Mouse (Mus musculus) colon, adult 2 months (tissue): ENCODE results near the gene Mtmr11. TPM values are rescaled to one million over a fixed set of nuclear protein-coding genes. Genes with fewer than 3 reads are reported as not detected.

Experiments used
- polyA plus RNA-seq: library from polyadenylated mRNA; depleted of rRNA; stranded (reverse); fragments of >200 nt; gene quantifications from 2 replicates; pipeline ENCODE4 v1.2.3, GENCODE M21; 2012; rRNA removed

The Mtmr11 gene
- 38.7 and 44.7 TPM in 2 replicates for polyA plus RNA-seq

DNA sequence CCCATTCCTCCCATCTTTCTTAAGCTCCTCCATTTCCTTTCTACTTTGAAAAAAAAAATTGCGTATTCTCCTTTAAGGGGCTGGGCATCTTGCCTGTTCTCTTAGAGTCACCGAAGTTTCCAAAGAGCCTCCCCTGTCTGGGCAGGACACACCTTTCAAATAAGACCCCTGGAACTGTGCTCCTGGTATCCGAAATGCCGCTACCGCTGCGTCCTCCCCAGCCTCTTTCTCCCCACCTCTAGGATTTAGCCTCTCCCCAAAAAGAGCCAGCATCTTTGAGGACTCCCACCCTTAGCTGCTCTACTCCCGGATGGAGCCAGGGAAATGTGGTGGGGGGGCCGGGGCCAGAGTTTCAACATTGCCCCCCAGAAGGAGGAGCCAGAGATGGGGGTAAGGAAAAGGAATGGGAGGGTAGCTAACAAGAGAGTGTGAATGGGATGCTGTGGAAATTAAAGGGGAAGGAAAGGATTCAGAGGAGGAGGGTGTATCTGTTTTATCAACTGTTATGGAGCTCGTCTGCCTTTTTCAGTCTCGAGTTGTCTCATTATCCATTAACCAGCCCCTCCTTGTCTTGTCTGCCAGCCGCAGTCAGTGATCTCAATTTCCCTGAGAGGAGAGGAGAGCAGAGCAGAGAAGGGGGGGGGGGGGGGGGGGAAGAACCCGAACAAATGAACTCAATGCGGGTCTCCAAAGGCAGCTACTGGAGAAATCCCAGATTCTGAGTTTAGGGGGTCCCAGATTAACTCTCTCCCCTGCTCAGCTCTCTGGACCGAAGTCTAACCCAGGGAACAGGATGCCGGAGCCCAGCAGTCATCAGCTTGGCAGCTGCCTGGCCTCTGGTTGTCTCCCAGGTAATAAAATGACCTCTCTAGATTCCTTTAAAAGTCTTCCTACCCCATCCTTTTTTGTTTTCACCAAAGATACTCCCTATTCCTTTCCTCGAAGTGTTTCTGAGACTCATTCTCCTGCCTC lies at the start of gene Mtmr11:
TSS of gene Mtmr11 (plus strand) at position 136 of the 972 bp plus-strand sequence.

DNA sequence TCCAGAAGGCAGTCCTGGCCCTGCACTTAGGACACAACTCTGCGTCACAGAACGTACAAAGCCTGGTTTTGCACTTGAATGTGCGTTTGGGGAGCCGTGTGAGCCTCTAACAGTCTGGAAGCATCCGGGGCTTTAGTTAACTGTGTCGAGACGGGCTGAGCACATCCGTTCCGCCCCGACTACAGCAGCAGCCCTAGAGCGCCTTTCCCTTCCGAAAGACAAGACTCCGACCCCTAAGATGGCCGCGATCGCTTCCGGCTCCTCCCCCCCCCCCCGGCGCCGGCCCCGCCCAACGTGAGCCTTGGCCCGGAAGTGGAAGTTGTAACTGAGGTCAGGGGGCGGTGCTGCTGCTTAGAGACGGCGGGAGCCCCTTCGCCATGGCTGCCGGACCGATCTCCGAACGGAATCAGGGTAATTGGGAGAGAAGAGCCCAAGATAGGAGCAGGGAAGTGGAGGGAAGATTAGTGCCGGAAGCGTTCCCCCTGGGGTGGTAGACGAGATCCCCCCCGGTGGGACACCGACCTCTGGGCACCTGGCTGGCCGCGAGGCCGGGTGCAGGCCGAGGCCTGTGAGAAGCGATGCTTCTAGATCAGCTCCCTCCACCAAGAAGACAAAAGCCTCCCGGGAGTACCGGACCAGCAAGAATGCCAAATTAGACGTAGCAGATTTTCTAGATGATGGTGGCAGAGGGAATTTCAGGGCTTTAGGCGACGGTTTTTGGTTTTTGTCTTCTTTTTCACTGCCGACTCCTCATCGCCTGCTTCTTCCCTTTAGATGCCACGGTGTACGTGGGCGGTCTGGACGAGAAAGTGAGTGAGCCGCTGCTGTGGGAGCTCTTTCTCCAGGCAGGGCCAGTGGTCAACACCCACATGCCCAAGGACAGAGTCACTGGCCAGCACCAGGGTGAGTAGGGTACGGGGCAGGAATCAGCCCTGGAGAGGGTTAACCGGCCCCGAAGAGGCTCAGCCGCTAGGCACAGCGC lies 10.7 kb downstream of the Mtmr11 start, which contains the start of gene Sf3b4:
TSS of gene Sf3b4 (plus strand) at position 136 of the 982 bp plus-strand sequence.

DNA sequence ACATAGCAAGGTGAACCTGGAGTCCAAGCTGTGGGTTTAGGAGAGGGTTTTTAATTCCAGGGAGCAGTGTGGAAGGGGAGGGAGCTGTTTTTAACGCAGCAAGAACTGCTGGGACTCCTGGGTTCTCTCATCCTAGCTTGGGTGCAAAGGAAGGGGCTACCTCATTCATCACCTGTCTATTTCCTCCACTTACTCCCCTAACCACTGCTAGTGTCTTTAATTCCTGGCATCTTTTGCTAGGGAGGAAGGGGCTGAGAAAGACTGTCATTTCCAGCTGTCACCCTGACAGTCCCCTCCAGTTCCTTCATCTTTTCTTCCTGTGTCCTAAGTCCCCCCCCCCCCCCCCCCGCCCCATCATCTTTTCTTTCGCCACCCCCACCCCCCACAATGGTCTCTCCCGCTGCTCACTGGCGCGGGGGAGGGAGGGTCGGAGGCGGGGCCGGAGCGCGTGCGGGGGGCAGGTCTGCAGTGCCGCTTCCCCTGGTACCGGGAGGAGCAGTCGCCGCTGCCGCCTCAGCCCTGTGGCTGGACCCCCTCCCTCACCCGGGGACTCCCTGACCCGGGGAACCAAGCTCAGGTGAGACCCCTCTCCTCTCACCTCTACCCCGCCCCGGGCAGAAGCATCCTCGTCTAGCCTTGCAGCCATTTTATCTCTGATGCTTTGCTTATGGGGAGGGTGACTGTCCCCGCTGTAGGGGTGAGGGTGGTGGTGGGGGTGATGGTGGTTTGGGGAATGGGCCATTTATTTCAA lies 19.1 kb downstream of the Mtmr11 start, which contains the start of gene Sv2a:
TSS of gene Sv2a (plus strand) at position 425 of the 751 bp plus-strand sequence.

DNA sequence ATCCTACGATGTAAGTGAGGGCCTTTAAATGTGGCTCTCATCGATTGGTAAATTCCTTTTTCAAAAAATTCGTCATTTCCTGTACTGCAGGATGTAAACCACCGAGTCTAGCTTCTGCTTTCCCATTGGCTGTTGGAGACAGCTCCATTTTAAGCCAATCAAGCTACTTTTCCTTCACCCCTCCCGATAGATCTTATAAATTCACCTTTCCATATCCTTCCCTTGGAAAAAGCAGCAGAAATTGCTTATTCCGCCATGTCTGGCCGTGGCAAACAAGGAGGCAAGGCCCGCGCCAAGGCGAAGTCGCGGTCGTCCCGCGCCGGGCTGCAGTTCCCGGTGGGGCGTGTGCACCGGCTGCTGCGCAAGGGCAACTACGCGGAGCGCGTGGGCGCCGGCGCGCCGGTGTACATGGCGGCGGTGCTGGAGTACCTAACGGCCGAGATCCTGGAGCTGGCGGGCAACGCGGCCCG lies 57.9 kb downstream of the Mtmr11 start, which contains the start of the genes Bola1 and Hist2h2ab:
TSS of gene Bola1 (minus strand) at position 49 of the 470 bp plus-strand sequence.
TSS of gene Hist2h2ab (plus strand) at position 205 of the 470 bp plus-strand sequence.

DNA sequence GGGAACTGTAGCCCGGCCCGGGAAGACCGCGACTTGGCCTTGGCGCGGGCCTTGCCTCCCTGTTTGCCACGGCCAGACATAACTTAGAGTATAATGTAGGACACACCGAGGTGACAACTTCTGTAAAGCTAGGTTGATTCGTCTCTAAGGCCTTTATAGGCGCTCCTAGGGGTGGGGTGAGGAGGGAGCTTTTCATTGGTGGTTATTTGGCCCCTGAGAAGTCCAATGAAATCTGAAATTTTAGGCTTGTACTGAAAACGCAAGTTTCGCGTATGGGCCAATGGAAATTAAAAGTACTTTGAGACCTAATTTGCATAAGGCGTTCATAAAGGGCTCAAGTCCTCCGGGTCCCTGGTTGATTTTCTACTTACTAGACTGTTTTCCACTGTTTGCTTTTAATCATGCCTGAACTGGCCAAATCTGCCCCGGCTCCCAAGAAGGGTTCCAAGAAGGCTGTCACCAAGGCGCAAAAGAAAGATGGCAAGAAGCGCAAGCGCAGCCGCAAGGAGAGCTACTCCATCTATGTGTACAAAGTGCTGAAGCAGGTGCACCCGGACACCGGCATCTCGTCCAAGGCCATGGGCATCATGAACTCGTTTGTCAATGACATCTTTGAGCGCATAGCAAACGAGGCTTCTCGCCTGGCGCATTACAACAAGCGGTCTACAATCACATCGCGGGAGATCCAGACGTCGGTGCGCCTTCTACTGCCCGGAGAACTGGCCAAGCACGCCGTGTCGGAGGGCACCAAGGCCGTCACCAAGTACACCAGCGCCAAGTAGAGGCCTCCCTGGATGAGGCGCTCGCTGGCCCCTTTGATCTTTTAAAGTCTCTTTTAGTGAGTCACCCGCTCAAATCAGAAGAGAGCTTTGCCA lies 59.2 kb downstream of the Mtmr11 start, which contains the start of the genes Hist2h2ac and Hist2h2be:
TSS of gene Hist2h2ac (minus strand) at position 116 of the 875 bp plus-strand sequence.
TSS of gene Hist2h2be (plus strand) at position 355 of the 875 bp plus-strand sequence.

Other genes with a start within 250 kb of the Mtmr11 start
- gene Anp32e, start 232.8 kb upstream of the Mtmr11 start, polyA plus RNA-seq: 4.6 and 12.0 TPM in 2 replicates
- 30.2 and 42.1 TPM in 2 replicates for gene Plekho1, start 166.0 kb upstream of the Mtmr11 start, polyA plus RNA-seq
- gene Vps45, start 103.5 kb upstream of the Mtmr11 start, polyA plus RNA-seq: 3.4 and 4.2 TPM in 2 replicates
- gene Otud7b, start 57.5 kb upstream of the Mtmr11 start, polyA plus RNA-seq: 16.0 and 17.8 TPM in 2 replicates
- gene Sf3b4, start 10.3 kb downstream of the Mtmr11 start, polyA plus RNA-seq: 72.6 and 80.8 TPM in 2 replicates
- 2.3 and 2.5 TPM in 2 replicates for gene Sv2a, start 19.1 kb downstream of the Mtmr11 start, polyA plus RNA-seq
- 73.9 and 91.3 TPM in 2 replicates for gene Bola1, start 57.7 kb downstream of the Mtmr11 start, polyA plus RNA-seq
- gene Hist2h2ab, start 57.9 kb downstream of the Mtmr11 start, polyA plus RNA-seq: 1.8 and 8.0 TPM in 2 replicates
- gene Hist2h2ac, start 58.9 kb downstream of the Mtmr11 start, polyA plus RNA-seq: 18.8 and 23.5 TPM in 2 replicates
- 4.2 and 4.6 TPM in 2 replicates for gene Hist2h2be, start 59.1 kb downstream of the Mtmr11 start, polyA plus RNA-seq
- gene Hist2h3c2, start 77.1 kb downstream of the Mtmr11 start, polyA plus RNA-seq: 105 and 114 TPM in 2 replicates
- gene Hist2h2aa2, start 78.3 kb downstream of the Mtmr11 start, polyA plus RNA-seq: 291 and 333 TPM in 2 replicates
- gene Hist2h2aa1, start 83.5 kb downstream of the Mtmr11 start, polyA plus RNA-seq: 316 and 418 TPM in 2 replicates
- not detected in 2 replicates for gene Hist2h3c1, start 84.7 kb downstream of the Mtmr11 start, polyA plus RNA-seq
- 6.2 and 7.7 TPM in 2 replicates for gene Hist2h4, start 101.3 kb downstream of the Mtmr11 start, polyA plus RNA-seq
- 93.7 and 97.1 TPM in 2 replicates for gene Hist2h3b, start 106.7 kb downstream of the Mtmr11 start, polyA plus RNA-seq
- 9.4 and 9.5 TPM in 2 replicates for gene Hist2h2bb, start 107.7 kb downstream of the Mtmr11 start, polyA plus RNA-seq
- 1.2 and 1.6 TPM in 2 replicates for gene Fcgr1, start 132.0 kb downstream of the Mtmr11 start, polyA plus RNA-seq